Mouse (Mus musculus): Measurements from ENCODE around the gene Slc30a2.
"Not testable (repeated sequence)": the region's sequence is repeated elsewhere in the genome, so short reads cannot be mapped to it uniquely, and the experiment has no call there.

Slc30a2 gene

DNA sequence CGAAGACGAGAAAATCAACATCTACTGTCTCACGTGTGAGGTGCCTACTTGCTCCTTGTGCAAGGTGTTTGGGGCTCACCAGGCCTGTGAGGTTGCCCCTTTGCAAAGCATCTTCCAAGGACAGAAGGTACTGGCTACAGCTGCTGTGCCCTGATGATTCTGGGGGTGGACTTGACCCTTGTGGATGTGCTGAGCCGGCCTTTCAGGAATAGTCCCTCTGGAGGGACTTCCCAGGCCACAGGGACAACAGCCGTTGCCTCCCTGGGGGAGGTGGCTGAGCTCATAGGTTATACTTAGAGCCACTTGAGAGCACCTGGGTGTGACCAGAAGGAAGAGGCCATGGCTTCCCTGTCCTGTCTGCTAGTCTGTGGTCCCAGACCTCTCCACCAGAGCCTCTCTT is 23.3 kb upstream of the Slc30a2 start:
- DNase-seq (ENCODE audit: extremely low read depth, low read depth, low spot score): no peak

GRCm38 (mm10) chr4:134321524-134321923 is 21.5 kb upstream of the Slc30a2 start:
- no peak for DNase-seq (ENCODE audit: extremely low read depth, low read depth, low spot score)

DNA sequence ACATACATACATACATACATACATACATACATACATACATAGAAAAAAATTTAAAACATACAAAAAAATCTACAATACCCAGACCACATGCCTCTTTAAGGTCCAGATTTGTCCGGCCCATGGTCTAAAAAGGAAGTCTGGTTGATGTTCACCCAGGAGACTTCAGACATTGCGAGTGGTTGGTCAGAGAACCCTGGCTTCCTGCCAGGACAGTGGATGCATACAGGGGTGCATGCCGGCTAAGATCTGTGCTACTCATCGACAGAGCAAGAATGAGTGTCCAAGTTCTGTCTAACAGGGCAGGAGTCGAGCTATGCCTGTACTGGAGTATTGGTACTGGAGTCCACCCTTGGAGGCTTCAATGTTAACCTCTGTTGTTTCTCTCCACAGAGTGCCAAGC is 18.3 kb upstream of the Slc30a2 start:
- DNase-seq (ENCODE audit: extremely low read depth, low read depth, low spot score): no peak

DNA sequence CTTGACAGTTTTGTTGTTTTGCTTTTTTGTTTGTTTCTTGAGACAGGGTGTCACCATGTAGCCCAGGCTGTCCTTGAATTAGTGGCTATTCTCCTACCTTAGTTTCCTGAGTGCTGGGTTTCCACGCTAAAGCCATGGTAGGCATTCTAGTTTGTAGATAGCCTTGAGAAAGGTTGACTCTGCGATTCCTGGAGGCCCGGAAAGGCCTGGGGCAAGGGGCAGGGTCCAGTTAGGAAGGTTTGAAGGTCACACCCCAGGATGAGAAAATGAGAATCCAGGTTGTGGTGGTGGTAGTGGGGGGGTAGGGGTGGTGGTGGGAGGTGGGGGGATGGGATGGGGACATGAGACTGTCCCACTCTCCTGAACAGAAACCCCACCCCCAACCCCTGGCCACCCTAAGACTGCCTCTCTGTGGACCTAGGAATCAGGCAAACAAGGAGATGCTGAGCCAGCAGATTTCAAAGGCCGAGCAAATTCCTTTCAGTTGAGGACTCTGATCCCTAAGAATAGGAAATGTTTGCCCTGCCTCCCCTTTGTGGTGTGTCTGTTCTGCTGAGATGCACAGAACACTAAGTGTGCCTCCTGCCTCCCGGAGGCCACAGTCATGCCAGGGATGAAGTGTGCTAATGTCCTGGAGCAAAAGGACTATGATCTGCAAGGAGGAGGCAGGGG is 16.0 kb upstream of the Slc30a2 start:
- DNase-seq (ENCODE audit: extremely low read depth, low read depth, low spot score): no peak

- DNase-seq (ENCODE audit: extremely low read depth, low read depth, low spot score): no peak
Measured at GRCm38 (mm10) chr4:134328151-134328550, 14.8 kb upstream of the Slc30a2 start.

GRCm38 (mm10) chr4:134328832-134329231 is 14.1 kb upstream of the Slc30a2 start:
- DNase-seq (ENCODE audit: extremely low read depth, low read depth, low spot score): no peak

DNA sequence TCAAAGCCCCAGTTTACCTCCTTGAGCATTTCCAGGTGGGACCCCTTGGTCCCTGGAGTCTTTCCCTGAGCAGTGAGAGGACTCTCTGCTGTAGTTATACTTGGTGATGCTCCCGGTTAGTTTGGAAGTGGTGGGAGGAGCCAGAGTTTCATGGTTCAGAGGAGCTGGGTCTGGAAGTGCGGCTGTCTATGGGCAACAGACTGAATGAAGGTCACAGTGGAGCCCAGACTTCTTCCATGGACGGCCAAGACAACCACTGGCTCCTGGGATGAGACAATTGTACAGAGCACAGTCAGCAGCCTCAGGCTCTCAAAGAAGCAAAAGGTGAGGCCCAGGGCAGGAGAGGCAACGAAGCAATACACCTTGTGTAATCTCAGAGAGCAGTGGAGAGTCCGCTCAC is 12.7 kb upstream of the Slc30a2 start:
- no peak for DNase-seq (ENCODE audit: extremely low read depth, low read depth, low spot score)

DNA sequence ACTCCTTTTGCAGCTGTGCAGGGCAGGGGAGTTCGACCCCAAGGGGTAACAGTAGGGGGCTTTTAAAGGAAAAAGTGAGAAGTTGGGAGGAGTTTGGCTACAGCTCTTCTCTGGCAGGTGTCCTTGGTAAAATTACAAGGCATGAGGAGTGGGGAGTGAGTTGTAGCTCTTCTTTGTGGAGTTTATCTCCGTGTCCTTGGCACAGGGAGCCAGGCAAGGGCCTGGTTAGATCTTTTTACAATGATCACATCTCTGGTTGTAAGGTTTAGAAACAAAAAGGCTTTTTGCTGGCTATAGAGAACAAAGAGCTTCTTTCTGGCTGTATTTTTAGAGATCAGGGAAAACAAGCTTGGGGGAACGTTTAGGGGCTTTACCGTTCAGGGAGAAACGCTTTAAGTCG is 1.8 kb upstream of the Slc30a2 start:
- DNase-seq (ENCODE audit: extremely low read depth, low read depth, low spot score): not testable (repeated sequence)

GRCm38 (mm10) chr4:134342213-134342779 is 685 bp upstream of the Slc30a2 start:
- DNase-seq (ENCODE audit: extremely low read depth, low read depth, low spot score): no peak

GRCm38 (mm10) chr4:134344620-134345019 is 1.6 kb downstream of the Slc30a2 start:
- DNase-seq (ENCODE audit: extremely low read depth, low read depth, low spot score): no peak

GRCm38 (mm10) chr4:134345802-134346201 is 2.8 kb downstream of the Slc30a2 start:
- no peak for DNase-seq (ENCODE audit: extremely low read depth, low read depth, low spot score)

DNA sequence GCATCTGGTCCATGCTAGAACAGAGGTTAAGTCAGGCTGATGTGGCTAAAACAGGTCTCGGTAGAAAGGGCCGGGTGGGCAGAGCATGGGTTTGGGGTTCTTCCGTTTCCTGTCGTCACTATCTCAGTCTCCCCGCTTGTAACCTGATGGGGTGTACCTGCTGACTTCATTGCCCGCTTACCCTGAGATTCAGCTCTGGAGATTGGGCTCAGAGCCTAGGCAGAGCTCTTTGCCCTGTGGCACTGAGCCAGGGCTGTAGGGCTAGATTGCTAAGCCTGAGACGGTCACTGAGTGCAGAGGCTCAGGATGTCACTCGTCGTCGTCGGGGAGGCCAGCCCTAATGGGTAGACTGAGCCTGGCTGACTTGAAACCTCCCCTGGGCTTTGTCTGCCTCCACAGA is 5.1 kb downstream of the Slc30a2 start:
- no peak for DNase-seq (ENCODE audit: extremely low read depth, low read depth, low spot score)

DNA sequence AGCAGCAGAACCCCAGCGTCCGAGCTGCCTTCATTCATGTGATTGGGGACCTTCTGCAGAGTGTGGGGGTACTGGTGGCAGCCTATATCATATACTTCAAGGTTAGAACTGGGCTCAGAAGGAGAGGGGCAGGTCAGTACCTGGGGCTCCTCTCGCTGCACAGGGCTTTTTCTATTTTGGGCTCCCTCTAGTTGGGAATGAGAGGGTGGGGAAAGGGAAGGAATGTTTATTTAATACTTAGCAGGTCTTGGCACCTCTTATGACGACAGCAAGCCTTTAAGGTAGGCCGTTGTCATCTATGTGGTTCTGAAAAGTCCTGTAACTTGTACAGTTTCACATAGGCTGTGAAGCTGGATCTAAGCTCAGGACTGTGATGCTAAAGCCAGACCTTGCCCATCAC is 5.6 kb downstream of the Slc30a2 start:
- no peak for DNase-seq (ENCODE audit: extremely low read depth, low read depth, low spot score)

DNA sequence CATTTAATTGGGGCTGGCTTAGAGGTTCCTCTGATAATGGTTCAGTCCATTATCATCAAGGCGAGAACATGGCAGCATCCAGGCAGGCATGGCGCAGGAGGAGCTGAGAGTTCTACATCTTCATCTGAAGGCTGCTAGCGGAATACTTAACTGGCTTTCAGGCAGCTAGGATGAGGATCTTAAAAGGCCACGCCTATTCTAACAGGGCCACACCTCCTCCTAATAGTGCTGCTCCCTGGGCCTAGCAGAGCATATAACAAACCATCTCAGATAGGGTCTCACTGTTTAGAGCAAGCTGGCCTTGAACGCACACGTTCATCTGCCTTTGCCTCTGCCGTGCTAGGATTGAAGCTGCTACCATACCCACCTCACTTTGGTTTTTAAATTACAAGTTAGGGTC is 6.8 kb downstream of the Slc30a2 start:
- no peak for DNase-seq (ENCODE audit: extremely low read depth, low read depth, low spot score)

DNA sequence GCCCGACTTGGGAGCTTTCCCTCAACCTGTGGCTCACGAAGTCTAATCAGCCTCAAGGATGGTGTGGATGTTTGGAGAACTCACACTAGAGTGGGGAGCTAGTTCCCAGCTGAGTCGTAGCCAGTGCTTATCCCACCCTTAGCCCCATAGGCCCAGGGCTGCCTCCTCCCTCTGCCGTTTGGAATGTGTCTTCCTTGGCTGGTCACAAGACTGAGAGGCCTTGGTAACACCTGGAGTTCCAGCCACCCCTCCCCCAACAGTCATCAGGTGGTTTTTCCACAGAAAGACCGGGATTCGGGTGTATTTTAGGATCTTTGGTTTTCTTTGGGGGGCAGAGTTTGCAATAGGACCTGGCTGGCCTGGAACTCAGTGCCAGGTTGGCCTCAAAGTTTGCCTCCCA is 7.7 kb downstream of the Slc30a2 start:
- DNase-seq (ENCODE audit: extremely low read depth, low read depth, low spot score): no peak

GRCm38 (mm10) chr4:134351329-134352260 is 8.6 kb downstream of the Slc30a2 start:
- DNase-seq (ENCODE audit: extremely low read depth, low read depth, low spot score): no peak

- no peak for DNase-seq (ENCODE audit: extremely low read depth, low read depth, low spot score)
Measured at GRCm38 (mm10) chr4:134352261-134352707, 9.3 kb downstream of the Slc30a2 start.

DNA sequence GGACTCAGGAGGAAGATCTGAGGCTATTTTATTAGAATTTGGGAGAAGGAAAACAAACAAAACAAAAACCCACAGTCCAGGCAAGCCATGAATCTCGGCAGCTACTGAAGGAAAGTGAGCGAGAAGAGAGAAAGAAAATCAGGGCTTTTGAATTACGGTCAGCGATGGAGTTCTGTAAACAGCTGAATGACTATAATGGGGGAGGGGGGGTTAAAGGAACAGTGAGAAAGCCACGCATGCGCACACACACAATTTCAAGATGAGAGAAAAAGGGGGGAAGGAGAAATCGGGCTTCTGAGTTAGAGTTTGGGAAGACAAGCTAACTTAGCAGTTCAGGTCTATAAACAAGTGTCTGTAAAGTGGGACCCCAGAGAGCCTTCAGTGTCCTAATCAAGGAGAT is 9.9 kb downstream of the Slc30a2 start:
- no peak for DNase-seq (ENCODE audit: extremely low read depth, low read depth, low spot score)

DNA sequence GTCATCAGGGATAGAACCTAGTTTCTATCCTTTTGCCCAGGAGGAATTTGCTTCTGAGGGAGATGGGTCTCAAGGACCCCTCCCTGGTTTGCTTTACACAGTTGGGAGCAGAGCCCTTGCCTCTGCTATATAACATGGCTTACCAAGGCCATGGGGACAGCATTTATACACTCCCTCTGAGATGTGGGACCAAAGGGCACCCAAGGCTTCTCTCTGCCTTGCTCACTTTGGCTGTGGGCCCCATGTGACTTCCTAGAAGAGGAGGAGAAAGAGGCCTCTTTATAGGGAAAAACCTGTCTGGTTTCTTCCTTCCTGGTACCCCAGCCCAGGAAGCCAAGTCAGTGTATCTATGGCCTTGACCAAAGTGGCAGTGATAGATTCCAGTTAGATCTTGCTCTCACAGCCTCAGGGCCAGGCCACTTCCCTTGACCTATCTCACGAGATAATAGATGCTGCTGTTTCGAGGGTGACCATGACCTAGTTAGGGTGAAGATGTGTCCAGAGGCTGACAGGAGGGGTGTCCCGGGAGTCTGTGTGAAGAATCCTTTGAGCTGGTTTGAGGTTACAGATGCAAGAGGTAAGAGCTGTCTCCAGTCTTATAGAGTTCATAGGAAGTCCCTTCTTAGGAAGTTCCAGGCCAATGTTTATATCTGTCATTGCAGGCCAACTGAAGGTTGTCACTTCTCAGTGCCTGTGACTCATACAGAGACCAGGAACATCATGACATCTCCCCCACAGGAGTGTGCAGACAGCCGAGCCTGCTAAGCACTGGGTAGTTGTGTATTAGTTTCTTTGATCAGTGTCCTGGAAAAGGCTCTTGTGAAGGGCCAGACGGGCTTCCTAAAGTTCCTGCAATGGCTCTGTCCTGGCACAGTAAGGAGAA is 10.8 kb downstream of the Slc30a2 start:
- no peak for DNase-seq (ENCODE audit: extremely low read depth, low read depth, low spot score)

DNA sequence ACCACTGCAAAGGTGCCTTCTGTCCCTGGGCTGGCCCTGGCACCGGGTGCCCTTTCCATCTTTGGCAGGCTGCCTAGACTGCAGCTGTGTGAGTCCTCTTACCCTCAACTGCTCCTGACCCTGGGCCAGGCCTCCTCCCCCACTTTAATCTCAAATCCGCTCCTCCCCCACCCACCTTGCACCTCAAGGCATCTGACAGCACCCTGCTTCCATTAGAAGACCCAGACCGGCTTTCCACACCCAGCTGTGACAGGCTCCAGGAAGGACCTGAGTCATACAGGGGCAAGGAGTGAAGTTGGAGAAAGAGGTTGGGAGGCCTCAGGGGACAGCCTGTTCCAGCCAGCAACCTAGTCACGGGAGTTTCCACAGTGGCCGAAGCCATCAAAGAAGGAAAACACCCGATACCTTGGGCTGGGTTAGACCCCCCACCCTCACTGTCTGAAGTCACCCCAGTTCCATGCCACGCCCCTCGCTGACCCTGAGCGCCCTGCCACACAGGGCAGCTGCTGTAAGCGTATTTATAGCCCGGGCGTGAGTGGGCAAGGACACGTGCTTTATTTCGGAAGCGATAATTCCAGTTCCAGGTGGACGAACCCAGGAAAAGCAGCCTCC is 13.0 kb downstream of the Slc30a2 start:
- DNase-seq (ENCODE audit: extremely low read depth, low read depth, low spot score): no peak

Measured in fat pad, adult 2 months (tissue).